15 mouse cellular contexts compared by ENCODE assay signal in the genomic region with DNA sequence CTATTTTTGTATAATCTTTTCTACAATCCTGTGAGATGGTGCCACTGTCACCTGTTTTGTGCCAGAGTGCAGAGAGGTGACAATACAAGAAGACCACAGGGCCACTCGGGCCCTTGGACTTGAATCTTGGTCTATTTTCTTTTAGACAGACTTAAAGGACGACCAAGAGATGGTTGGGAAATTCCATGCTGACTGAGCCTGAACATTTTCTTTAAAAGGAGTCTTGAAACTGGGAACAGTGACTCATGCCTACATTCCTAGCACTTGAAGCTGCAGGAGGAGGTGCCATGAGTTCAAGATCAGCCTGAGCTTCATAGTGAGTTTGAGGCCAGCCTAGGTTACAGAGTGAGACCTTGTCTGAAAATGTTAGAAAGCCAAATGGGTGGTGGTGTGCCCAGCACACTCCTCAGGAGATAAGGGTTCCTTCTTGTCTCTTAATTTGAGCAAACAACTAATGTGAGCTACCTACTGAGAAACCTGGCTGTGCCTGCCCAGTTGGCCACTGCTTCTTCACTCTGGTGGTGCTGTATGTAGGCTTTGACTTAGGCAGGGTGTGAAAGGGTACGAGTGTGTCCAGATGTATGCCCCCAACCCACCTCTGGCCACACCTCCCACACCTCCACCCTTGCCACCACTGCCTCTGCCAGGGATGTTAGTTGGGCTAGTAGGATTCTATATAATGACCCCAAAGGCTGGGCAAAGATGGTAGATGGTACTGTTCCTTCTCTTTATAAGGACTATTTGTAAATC. TPM values are rescaled to one million over a fixed set of nuclear protein-coding genes. Genes with fewer than 3 reads are reported as not detected.
DNase-seq lines count a peak whose midpoint lies in the region; ATAC-seq and TF ChIP-seq lines count a peak whose summit lies in the region.
"Had no signal": no experiment of that assay in that cellular context is flagged by ENCODE, and none has a peak within 500 bp of the region (broad histone marks: within the 10 kb centered on the region; RNA-seq: fewer than 3 reads in every experiment).

No protein-coding gene starts in this region.

- TF ChIP-seq POLR2A in lung, adult 2 months (IDR thresholded peaks at IDR 0.05; ENCODE audit: borderline replicate concordance, extremely low read depth, low read depth, low read length) = no peak
- no peak for TF ChIP-seq POLR2A in olfactory bulb, adult 2 months (IDR thresholded peaks at IDR 0.05; ENCODE audit: insufficient read depth, low read depth, low read length)

- H3K36me3 ChIP-seq in embryonic facial prominence, embryonic 15.5 days = no peaks in the 10 kb centered on the region
- peaks cover 18% of the 10 kb centered on the region for H3K36me3 ChIP-seq in embryonic facial prominence, embryonic 10.5 days (replicated peaks)
- no peaks in the 10 kb centered on the region for H3K36me3 ChIP-seq in lung, postnatal 0 days (ENCODE audit: insufficient read depth, low read length)
- peaks cover 4% of the 10 kb centered on the region; the same call in 1 of the 2 replicates for H3K36me3 ChIP-seq in forebrain, embryonic 13.5 days (ENCODE audit: poor library complexity, severe bottlenecking)
- H3K36me3 ChIP-seq: intestine, embryonic 15.5 days; lung, embryonic 15.5 days had no signal

- H3K9ac ChIP-seq in embryonic facial prominence, embryonic 15.5 days = no peak overlapping the region
- H3K9ac ChIP-seq in lung, postnatal 0 days (replicated peaks; ENCODE audit: low read depth) = no peak overlapping the region
- no peak overlapping the region for H3K9ac ChIP-seq in forebrain, embryonic 13.5 days
- H3K9ac ChIP-seq: intestine, embryonic 15.5 days; limb, embryonic 15.5 days; lung, embryonic 15.5 days had no signal

- no peaks in the 10 kb centered on the region for H3K9me3 ChIP-seq in embryonic facial prominence, embryonic 15.5 days (replicated peaks)
- H3K9me3 ChIP-seq in embryonic facial prominence, embryonic 10.5 days = no peaks in the 10 kb centered on the region
- H3K9me3 ChIP-seq in lung, postnatal 0 days (ENCODE audit: low read length) = no peaks in the 10 kb centered on the region
- H3K9me3 ChIP-seq in forebrain, embryonic 13.5 days (replicated peaks) = no peaks in the 10 kb centered on the region
- H3K9me3 ChIP-seq: intestine, embryonic 15.5 days; limb, embryonic 15.5 days; lung, embryonic 15.5 days had no signal

- peaks cover 42% of the 10 kb centered on the region for H3K4me1 ChIP-seq in embryonic facial prominence, embryonic 15.5 days
- H3K4me1 ChIP-seq in embryonic facial prominence, embryonic 10.5 days = peaks cover 59% of the 10 kb centered on the region
- H3K4me1 ChIP-seq in lung, postnatal 0 days (ENCODE audit: insufficient read depth, low read depth, low read length) = peaks cover 12% of the 10 kb centered on the region; the same call in 1 of the 2 replicates
- peaks cover 7% of the 10 kb centered on the region for H3K4me1 ChIP-seq in lung, adult 2 months (ENCODE audit: control insufficient read depth, insufficient read depth, low read length)
- peaks cover 44% of the 10 kb centered on the region for H3K4me1 ChIP-seq in forebrain, embryonic 13.5 days
- H3K4me1 ChIP-seq in olfactory bulb, adult 2 months (ENCODE audit: control insufficient read depth, insufficient read depth, low read length) = peaks cover 40% of the 10 kb centered on the region

- TF ChIP-seq CTCF in lung, postnatal 0 days (IDR thresholded peaks at IDR 0.05) = no peak
- no peak for TF ChIP-seq CTCF in lung, adult 2 months (IDR thresholded peaks at IDR 0.05; ENCODE audit: insufficient read depth, low read length)
- no peak for TF ChIP-seq CTCF in olfactory bulb, adult 2 months (IDR thresholded peaks at IDR 0.05; ENCODE audit: insufficient read depth, low read depth, low read length)

- H3K27me3 ChIP-seq in embryonic facial prominence, embryonic 15.5 days = no peaks in the 10 kb centered on the region
- H3K27me3 ChIP-seq in embryonic facial prominence, embryonic 10.5 days (replicated peaks; ENCODE audit: low read depth, poor library complexity, severe bottlenecking) = peaks cover 59% of the 10 kb centered on the region
- no peaks in the 10 kb centered on the region for H3K27me3 ChIP-seq in lung, postnatal 0 days (replicated peaks; ENCODE audit: insufficient read depth, low read length)
- H3K27me3 ChIP-seq in forebrain, embryonic 13.5 days = peaks cover 22% of the 10 kb centered on the region

- 0 out of 2 replicates have a peak overlapping the region, but pooled peaks have one; percentile 13 for H3K27ac ChIP-seq in embryonic facial prominence, embryonic 15.5 days (replicated peaks)
- no peak overlapping the region for H3K27ac ChIP-seq in embryonic facial prominence, embryonic 10.5 days (replicated peaks)
- H3K27ac ChIP-seq in lung, postnatal 0 days (ENCODE audit: low read length) = no peak overlapping the region
- H3K27ac ChIP-seq in forebrain, embryonic 13.5 days = peak overlapping the region; percentile 75
- H3K27ac ChIP-seq in olfactory bulb, adult 2 months (ENCODE audit: insufficient read depth, low read depth, low read length) = peak overlapping the region; percentile 18; the same call in 1 of the 2 replicates
- H3K27ac ChIP-seq: intestine, embryonic 15.5 days; limb, embryonic 15.5 days; lung, embryonic 15.5 days had no signal

- WGBS in embryonic facial prominence, embryonic 15.5 days = 72% methylated on average over 3 of the region's 3 CpGs
- WGBS in embryonic facial prominence, embryonic 10.5 days = 81% methylated on average over 3 of the region's 3 CpGs
- 60% methylated on average over 3 of the region's 3 CpGs for WGBS in lung, postnatal 0 days
- 57% methylated on average over 3 of the region's 3 CpGs for WGBS in lung, adult 2 months
- 80% methylated on average over 3 of the region's 3 CpGs for WGBS in forebrain, embryonic 13.5 days
- WGBS in olfactory bulb, adult 2 months = 65% methylated on average over 3 of the region's 3 CpGs

- no peak for TF ChIP-seq EP300 in lung, postnatal 0 days (IDR thresholded peaks at IDR 0.05)

- ATAC-seq in embryonic facial prominence, embryonic 15.5 days (ENCODE audit: insufficient number of reproducible peaks, low FRiP score, low TSS enrichment, low read depth) = no peak
- no peak for ATAC-seq in lung, postnatal 0 days
- no peak for ATAC-seq in forebrain, embryonic 13.5 days

- no peak for DNase-seq in embryonic facial prominence, embryonic 10.5 days (ENCODE audit: low spot score)
- peak; percentile 59 for DNase-seq in lung, postnatal 0 days (ENCODE audit: low spot score)
- DNase-seq in lung, adult 2 months = no peak
- DNase-seq in yolk sac, embryonic 10.5 days (ENCODE audit: low spot score) = no peak
- no peak for DNase-seq in right cerebral cortex, postnatal 25 days
- DNase-seq: adrenal gland, adult 2 months; embryo, embryonic 11 days; gastrocnemius, postnatal 10 days; kidney, postnatal 36 days had no signal

- no peak overlapping the region for H3K4me3 ChIP-seq in embryonic facial prominence, embryonic 15.5 days (replicated peaks)
- no peak overlapping the region for H3K4me3 ChIP-seq in embryonic facial prominence, embryonic 10.5 days
- no peak overlapping the region for H3K4me3 ChIP-seq in lung, postnatal 0 days (ENCODE audit: low read depth, low read length)
- no peak overlapping the region for H3K4me3 ChIP-seq in lung, adult 2 months (replicated peaks; ENCODE audit: extremely low read depth, low read depth, low read length)
- H3K4me3 ChIP-seq in forebrain, embryonic 13.5 days = no peak overlapping the region
- H3K4me3 ChIP-seq in olfactory bulb, adult 2 months (ENCODE audit: insufficient read depth, low read depth, low read length) = no peak overlapping the region
- H3K4me3 ChIP-seq: intestine, embryonic 15.5 days; limb, embryonic 15.5 days; lung, embryonic 15.5 days had no signal

- H3K4me2 ChIP-seq in embryonic facial prominence, embryonic 15.5 days (replicated peaks) = no peak overlapping the region
- no peak overlapping the region for H3K4me2 ChIP-seq in lung, postnatal 0 days (replicated peaks; ENCODE audit: low read depth, low read length)
- no peak overlapping the region for H3K4me2 ChIP-seq in forebrain, embryonic 13.5 days
- H3K4me2 ChIP-seq: intestine, embryonic 15.5 days; limb, embryonic 15.5 days; lung, embryonic 15.5 days had no signal

RNA-seq across cellular contexts. Expression of a gene that starts 13.5 kb away (rescaled TPM):
- polyA plus RNA-seq in embryonic facial prominence, embryonic 15.5 days (2015; fragmentation: Nextera tagmentation; extraction: Ambion mirVana) = 9.6 and 10.4 TPM in 2 replicates
- polyA plus RNA-seq in embryonic facial prominence, embryonic 10.5 days (2016; fragmentation: Nextera tagmentation; extraction: Ambion mirVana) = 2.4 TPM in 2 replicates
- 7.0 and 8.4 TPM in 2 replicates for polyA plus RNA-seq in lung, postnatal 0 days (2015; fragmentation: Nextera tagmentation; extraction: Ambion mirVana)
- polyA plus RNA-seq in lung, adult 2 months (2012; rRNA removed) = 74.3 and 90.6 TPM in 2 replicates
- 3.6 and 4.4 TPM in 2 replicates for polyA plus RNA-seq in forebrain, embryonic 13.5 days (2015; fragmentation: Nextera tagmentation; extraction: Ambion mirVana)
- polyA plus RNA-seq in olfactory bulb, adult 2 months (2012; ENCODE audit: insufficient read depth, insufficient read length, low replicate concordance, missing spikeins) = not detected in 2 replicates

RNA-seq across cellular contexts. Expression of a gene that starts 39.5 kb away (rescaled TPM):
- 4.8 TPM in 2 replicates for polyA plus RNA-seq in embryonic facial prominence, embryonic 15.5 days (2015; fragmentation: Nextera tagmentation; extraction: Ambion mirVana)
- polyA plus RNA-seq in embryonic facial prominence, embryonic 10.5 days (2016; fragmentation: Nextera tagmentation; extraction: Ambion mirVana) = 3.3 TPM in 2 replicates
- polyA plus RNA-seq in lung, postnatal 0 days (2015; fragmentation: Nextera tagmentation; extraction: Ambion mirVana) = 2.4 and 2.5 TPM in 2 replicates
- 9.8 and 11.3 TPM in 2 replicates for polyA plus RNA-seq in lung, adult 2 months (2012; rRNA removed)
- polyA plus RNA-seq in forebrain, embryonic 13.5 days (2015; fragmentation: Nextera tagmentation; extraction: Ambion mirVana) = 7.7 and 8.6 TPM in 2 replicates
- polyA plus RNA-seq in olfactory bulb, adult 2 months (2012; ENCODE audit: insufficient read depth, insufficient read length, low replicate concordance, missing spikeins) = not detected in 2 replicates

RNA-seq across cellular contexts. Expression of a gene that starts 50.0 kb away (rescaled TPM):
- 0.05 and 0.18 TPM in 2 replicates for polyA plus RNA-seq in embryonic facial prominence, embryonic 15.5 days (2015; fragmentation: Nextera tagmentation; extraction: Ambion mirVana)
- polyA plus RNA-seq in embryonic facial prominence, embryonic 10.5 days (2016; fragmentation: Nextera tagmentation; extraction: Ambion mirVana) = 0.05 and 0.07 TPM in 2 replicates
- polyA plus RNA-seq in lung, postnatal 0 days (2015; fragmentation: Nextera tagmentation; extraction: Ambion mirVana) = 0.23 and 0.24 TPM in 2 replicates
- 0.23 and 0.24 TPM in 2 replicates for polyA plus RNA-seq in lung, adult 2 months (2012; rRNA removed)
- polyA plus RNA-seq in forebrain, embryonic 13.5 days (2015; fragmentation: Nextera tagmentation; extraction: Ambion mirVana) = 0.19 and 0.25 TPM in 2 replicates
- polyA plus RNA-seq in olfactory bulb, adult 2 months (2012; ENCODE audit: insufficient read depth, insufficient read length, low replicate concordance, missing spikeins) = not detected in 2 replicates

Comparison
In these comparisons a context has a peak if more than half of its experiments do, and no peak if none do; other contexts are left out.
1. H3K27ac ChIP-seq: peak in embryonic facial prominence, embryonic 15.5 days (single experiment), forebrain, embryonic 13.5 days (single experiment) and olfactory bulb, adult 2 months (single experiment); none in embryonic facial prominence, embryonic 10.5 days (single experiment) and lung, postnatal 0 days (single experiment).